Mouse (Mus musculus): ENCODE results near the gene Cd8b1. TPM values are rescaled to one million over a fixed set of nuclear protein-coding genes. Genes with fewer than 3 reads are reported as not detected.
"Not testable (repeated sequence)": the region's sequence is repeated elsewhere in the genome, so short reads cannot be mapped to it uniquely, and the experiment has no call there.

The Cd8b1 gene
- polyA plus RNA-seq, 1 experiment from 2014 or later = not detected

DNA sequence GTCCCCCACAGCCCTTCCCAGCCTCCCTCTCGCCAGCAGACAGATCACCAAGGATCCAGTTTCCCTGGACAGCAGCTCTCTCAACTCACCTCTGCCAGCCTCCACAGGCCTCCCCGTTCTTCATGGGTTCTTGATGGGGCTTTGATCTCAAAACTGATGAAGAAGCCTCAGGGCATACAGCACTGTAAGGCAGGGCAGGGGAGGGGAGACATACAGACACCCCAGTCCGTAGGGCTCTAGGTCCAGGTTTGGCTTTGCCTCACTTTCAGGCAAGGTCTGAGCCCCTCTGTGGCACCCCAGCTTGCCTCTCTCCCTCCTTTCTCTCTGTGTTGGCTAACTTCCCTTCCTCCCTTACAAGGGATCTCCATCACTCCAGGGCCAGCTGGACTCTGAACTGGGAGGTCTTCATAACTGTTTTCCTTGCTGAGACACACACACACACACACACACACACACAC is 733 bp upstream of the Cd8b1 start, which contains the start of gene Smyd1:
TSS of gene Smyd1 (minus strand) at position 408 of the 458 bp plus-strand sequence.
- no peaks in the 10 kb centered on the region for H3K27me3 ChIP-seq (replicated peaks; ENCODE audit: control insufficient read depth, insufficient read depth, low read length)
- ATAC-seq = no peak

DNA sequence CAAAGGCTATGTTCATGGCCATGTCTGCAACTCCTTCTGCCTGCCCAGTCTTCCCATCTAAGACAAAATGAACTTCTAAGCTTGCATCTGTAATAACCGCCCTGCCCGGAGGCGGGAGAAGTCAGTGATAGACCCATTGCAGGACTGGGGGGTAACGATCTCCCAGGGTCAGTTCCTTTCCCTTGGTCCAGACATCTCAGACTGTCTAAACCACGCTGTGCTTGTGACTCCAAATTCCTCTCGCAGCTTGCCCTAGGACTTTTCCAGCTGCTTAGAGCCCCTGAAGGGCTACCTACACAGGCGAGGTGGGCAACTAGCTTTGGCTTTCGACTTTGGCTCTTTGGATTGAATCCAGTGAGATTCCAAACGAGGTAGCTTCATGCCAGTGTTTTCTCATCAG is 2.2 kb downstream of the Cd8b1 start:
- no peaks in the 10 kb centered on the region for H3K36me3 ChIP-seq (ENCODE audit: control insufficient read depth, insufficient read depth, low read length)
- no peak overlapping the region for H3K27ac ChIP-seq (ENCODE audit: low read length)
- no peaks in the 10 kb centered on the region for H3K27me3 ChIP-seq (replicated peaks; ENCODE audit: control insufficient read depth, insufficient read depth, low read length)
- H3K9me3 ChIP-seq (ENCODE audit: control insufficient read depth, low read length) = no peaks in the 10 kb centered on the region
- H3K4me1 ChIP-seq (ENCODE audit: control insufficient read depth, insufficient read depth, low read length) = no peaks in the 10 kb centered on the region
- H3K9ac ChIP-seq (ENCODE audit: low read depth, low read length) = no peak overlapping the region
- no peak overlapping the region for H3K4me3 ChIP-seq (ENCODE audit: low read length)
- 89% methylated on average over 9 of the region's 9 CpGs for WGBS
- no peak for ATAC-seq
- H3K4me2 ChIP-seq (ENCODE audit: low read depth, low read length) = no peak overlapping the region

More for the DNA sequence above, 733 bp upstream of the Cd8b1 start, which contains the start of gene Smyd1:
- Histone ChIP-seq H3K36me3 (ENCODE audit: control insufficient read depth, insufficient read depth, low read length) (no peaks in the 10 kb centered on the region), H3K4me2 (ENCODE audit: low read depth, low read length) (no peak within 1 kb of the TSS), H3K4me3 (ENCODE audit: low read length) (no peak within 1 kb of the TSS), H3K9ac (ENCODE audit: low read depth, low read length) (no peak within 1 kb of the TSS), H3K9me3 (ENCODE audit: control insufficient read depth, low read length) (no peaks in the 10 kb centered on the region), H3K27ac (ENCODE audit: low read length) (no peak within 1 kb of the TSS), H3K4me1 (ENCODE audit: control insufficient read depth, insufficient read depth, low read length) (no peaks in the 10 kb centered on the region)
- 76% methylated on average over 3 of the region's 3 CpGs for WGBS

DNA sequence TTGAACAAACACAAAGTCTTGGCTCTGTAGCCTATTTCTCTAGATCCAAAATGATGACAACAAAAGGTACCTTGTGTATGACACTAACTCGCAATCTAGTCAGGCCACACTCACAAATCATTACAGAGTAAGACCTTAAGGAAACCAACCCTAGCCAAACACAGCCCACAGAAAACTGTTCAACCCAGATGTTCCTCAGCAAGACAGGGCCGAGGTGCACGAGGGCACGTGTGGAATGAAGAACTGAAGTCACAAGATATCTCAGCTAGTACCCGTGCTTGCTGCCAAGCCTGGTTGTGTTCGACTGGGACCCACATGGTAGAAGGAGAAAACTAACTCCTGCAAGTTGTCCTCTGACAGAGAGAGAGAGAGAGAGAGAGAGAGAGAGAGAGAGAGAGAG is 7.3 kb downstream of the Cd8b1 start:
- Histone ChIP-seq H3K4me1 (ENCODE audit: control insufficient read depth, insufficient read depth, low read length) (no peaks in the 10 kb centered on the region), H3K9ac (ENCODE audit: low read depth, low read length) (no peak overlapping the region), H3K36me3 (ENCODE audit: control insufficient read depth, insufficient read depth, low read length) (no peaks in the 10 kb centered on the region), H3K9me3 (ENCODE audit: control insufficient read depth, low read length) (no peaks in the 10 kb centered on the region), H3K27ac (ENCODE audit: low read length) (no peak overlapping the region), H3K4me2 (ENCODE audit: low read depth, low read length) (no peak overlapping the region), H3K27me3 (replicated peaks; ENCODE audit: control insufficient read depth, insufficient read depth, low read length) (no peaks in the 10 kb centered on the region), H3K4me3 (ENCODE audit: low read length) (no peak overlapping the region)
- ATAC-seq = no peak
- 85% methylated on average over 6 of the region's 6 CpGs for WGBS

DNA sequence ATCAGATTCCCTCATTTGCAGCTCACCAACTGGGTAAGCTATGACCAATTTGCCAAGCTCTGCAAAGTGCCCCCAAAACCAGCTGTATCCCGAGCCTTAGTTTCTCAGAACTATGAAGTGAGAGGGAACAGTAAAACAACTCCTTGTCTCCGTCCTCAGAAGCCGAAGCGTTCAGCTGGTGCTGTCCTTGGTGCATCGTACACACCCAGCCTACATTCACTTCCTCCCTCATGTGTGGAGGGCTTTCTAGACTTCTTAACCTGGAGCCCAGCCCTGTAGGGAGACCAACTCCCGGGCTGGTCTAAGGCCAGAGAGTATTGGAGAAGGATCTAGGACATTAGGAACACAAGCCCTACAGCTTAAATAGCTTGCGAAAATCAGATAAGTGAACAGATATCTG is 7.9 kb downstream of the Cd8b1 start:
- Histone ChIP-seq H3K4me3 (ENCODE audit: low read length) (no peak overlapping the region), H3K27ac (ENCODE audit: low read length) (no peak overlapping the region), H3K36me3 (ENCODE audit: control insufficient read depth, insufficient read depth, low read length) (no peaks in the 10 kb centered on the region), H3K9me3 (ENCODE audit: control insufficient read depth, low read length) (no peaks in the 10 kb centered on the region), H3K27me3 (replicated peaks; ENCODE audit: control insufficient read depth, insufficient read depth, low read length) (no peaks in the 10 kb centered on the region), H3K9ac (ENCODE audit: low read depth, low read length) (no peak overlapping the region), H3K4me1 (ENCODE audit: control insufficient read depth, insufficient read depth, low read length) (no peaks in the 10 kb centered on the region), H3K4me2 (ENCODE audit: low read depth, low read length) (no peak overlapping the region)
- no peak for ATAC-seq
- WGBS = 76% methylated on average over 7 of the region's 7 CpGs

DNA sequence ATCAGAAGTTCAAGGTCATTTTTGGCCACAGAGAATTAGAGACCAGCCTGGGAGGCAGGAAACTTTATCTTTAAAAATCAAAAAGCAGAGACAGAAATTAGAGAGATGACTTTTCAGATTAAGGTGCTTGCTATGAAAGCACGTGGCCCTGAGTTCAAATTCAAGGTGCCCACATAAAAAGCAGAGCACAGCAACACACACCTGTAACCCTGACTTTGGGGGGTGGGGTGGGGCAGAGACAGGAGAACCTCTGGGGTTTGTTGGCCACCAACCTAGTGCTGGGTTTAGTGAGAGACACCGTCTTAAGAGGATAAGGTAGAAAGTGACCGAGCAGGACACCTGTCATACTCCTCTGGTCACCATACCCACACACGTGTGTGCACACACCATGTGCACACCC is 8.9 kb downstream of the Cd8b1 start:
- not testable (repeated sequence) for H3K9ac ChIP-seq (ENCODE audit: low read depth, low read length); H3K36me3 ChIP-seq (ENCODE audit: control insufficient read depth, insufficient read depth, low read length); H3K4me1 ChIP-seq (ENCODE audit: control insufficient read depth, insufficient read depth, low read length); H3K9me3 ChIP-seq (ENCODE audit: control insufficient read depth, low read length); H3K27me3 ChIP-seq (replicated peaks; ENCODE audit: control insufficient read depth, insufficient read depth, low read length); H3K4me3 ChIP-seq (ENCODE audit: low read length); H3K4me2 ChIP-seq (ENCODE audit: low read depth, low read length); H3K27ac ChIP-seq (ENCODE audit: low read length); ATAC-seq
- WGBS = 83% methylated on average over 1 of the region's 4 CpGs

DNA sequence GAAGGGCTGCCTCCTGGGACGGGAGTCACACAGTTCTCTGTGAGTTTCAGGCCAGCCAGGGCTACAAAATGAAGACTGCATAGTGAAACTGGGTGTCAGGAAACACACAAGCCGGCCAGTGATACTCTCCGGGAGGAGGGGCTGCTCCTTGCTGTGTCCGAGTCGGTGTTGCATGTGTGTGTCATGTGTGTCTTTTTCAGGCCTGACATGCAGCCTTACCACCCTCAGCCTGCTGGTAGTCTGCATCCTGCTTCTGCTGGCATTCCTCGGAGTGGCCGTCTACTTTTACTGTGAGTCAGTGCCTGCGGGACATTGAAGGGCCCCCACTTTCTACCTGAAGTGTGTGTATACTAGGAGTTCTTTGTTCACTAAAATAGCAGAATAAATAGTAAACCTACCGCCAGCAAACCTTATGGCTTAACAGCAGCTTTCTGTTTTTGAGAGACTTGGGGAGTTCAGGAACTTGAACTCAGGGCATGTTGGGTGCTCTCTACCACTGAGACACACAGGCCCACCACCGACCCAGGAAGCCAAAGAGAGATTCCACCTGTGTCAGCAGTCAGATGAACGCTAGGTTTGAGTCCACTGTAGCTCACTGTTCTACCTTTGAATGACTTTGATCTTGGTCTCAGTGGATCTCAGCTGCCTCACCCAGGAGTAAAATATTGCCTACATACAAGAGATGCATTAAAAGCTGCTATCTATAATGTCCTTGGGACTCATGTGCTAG is 9.8 kb downstream of the Cd8b1 start:
- no peak for ATAC-seq
- Histone ChIP-seq H3K9me3 (ENCODE audit: control insufficient read depth, low read length) (no peaks in the 10 kb centered on the region), H3K4me3 (ENCODE audit: low read length) (no peak overlapping the region), H3K27ac (ENCODE audit: low read length) (no peak overlapping the region), H3K9ac (ENCODE audit: low read depth, low read length) (no peak overlapping the region), H3K4me1 (ENCODE audit: control insufficient read depth, insufficient read depth, low read length) (no peaks in the 10 kb centered on the region), H3K4me2 (ENCODE audit: low read depth, low read length) (no peak overlapping the region), H3K27me3 (replicated peaks; ENCODE audit: control insufficient read depth, insufficient read depth, low read length) (no peaks in the 10 kb centered on the region), H3K36me3 (ENCODE audit: control insufficient read depth, insufficient read depth, low read length) (no peaks in the 10 kb centered on the region)
- WGBS = 81% methylated on average over 11 of the region's 11 CpGs

DNA sequence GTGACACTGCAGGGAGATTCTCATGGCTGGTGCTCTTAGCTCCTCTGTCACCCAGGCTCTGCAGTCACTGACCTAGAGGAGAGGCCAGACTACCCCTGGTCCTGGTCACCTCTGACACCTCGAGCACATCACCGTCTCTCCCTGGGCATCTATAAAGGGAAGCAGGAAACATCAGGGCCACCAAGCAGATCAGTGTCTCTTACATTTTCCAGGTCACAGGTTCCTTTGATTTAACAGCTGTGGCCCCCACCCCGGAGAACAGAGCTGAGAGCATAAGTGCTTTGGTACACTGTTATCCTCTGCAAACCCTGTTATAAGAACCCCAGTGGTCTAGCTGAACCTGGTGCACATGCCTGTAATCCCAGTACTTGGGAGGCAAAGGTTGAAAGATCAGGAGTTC is 10.4 kb downstream of the Cd8b1 start:
- Histone ChIP-seq H3K4me2 (ENCODE audit: low read depth, low read length) (no peak overlapping the region), H3K4me1 (ENCODE audit: control insufficient read depth, insufficient read depth, low read length) (no peaks in the 10 kb centered on the region), H3K4me3 (ENCODE audit: low read length) (no peak overlapping the region), H3K9ac (ENCODE audit: low read depth, low read length) (no peak overlapping the region), H3K27ac (ENCODE audit: low read length) (no peak overlapping the region), H3K36me3 (ENCODE audit: control insufficient read depth, insufficient read depth, low read length) (no peaks in the 10 kb centered on the region), H3K27me3 (replicated peaks; ENCODE audit: control insufficient read depth, insufficient read depth, low read length) (no peaks in the 10 kb centered on the region), H3K9me3 (ENCODE audit: control insufficient read depth, low read length) (no peaks in the 10 kb centered on the region)
- ATAC-seq = no peak
- WGBS = 84% methylated on average over 3 of the region's 3 CpGs

DNA sequence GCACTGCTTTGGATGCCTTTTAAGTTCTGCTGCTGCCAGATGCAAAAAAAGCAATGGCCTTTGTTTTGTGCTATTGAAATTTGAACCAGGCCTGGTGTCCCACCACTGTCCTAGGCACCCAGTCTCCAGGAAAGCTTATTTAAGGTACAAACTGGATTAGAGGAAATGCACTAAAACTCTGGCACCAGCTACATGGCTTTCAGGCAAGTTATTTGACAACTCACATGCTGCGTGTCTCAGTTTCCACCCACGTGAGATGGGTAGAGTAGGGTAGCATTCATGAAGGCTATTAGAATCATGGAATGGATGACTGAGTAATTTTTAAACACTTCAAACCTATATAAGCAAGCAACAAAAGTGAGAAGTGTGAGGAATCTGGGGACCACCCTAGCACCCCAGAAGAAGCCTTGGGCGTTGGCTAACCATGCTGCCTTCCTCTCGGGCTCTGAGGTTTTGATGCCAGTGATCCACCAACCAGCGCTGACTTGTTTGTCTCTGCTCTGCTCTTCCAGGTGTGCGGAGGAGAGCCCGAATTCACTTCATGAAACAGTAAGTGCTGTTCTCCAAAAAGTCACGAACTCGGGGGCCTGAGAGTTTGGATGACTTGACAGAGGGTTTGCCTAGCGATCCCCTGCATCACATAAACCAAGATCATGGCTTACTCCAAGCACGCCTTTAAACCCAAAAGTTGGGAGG is 11.1 kb downstream of the Cd8b1 start:
- H3K4me2 ChIP-seq (ENCODE audit: low read depth, low read length) = no peak overlapping the region
- ATAC-seq = no peak
- WGBS = 91% methylated on average over 11 of the region's 11 CpGs
- H3K27me3 ChIP-seq (replicated peaks; ENCODE audit: control insufficient read depth, insufficient read depth, low read length) = no peaks in the 10 kb centered on the region
- H3K4me1 ChIP-seq (ENCODE audit: control insufficient read depth, insufficient read depth, low read length) = no peaks in the 10 kb centered on the region
- H3K27ac ChIP-seq (ENCODE audit: low read length) = no peak overlapping the region
- no peak overlapping the region for H3K4me3 ChIP-seq (ENCODE audit: low read length)
- no peak overlapping the region for H3K9ac ChIP-seq (ENCODE audit: low read depth, low read length)
- no peaks in the 10 kb centered on the region for H3K9me3 ChIP-seq (ENCODE audit: control insufficient read depth, low read length)
- H3K36me3 ChIP-seq (ENCODE audit: control insufficient read depth, insufficient read depth, low read length) = no peaks in the 10 kb centered on the region

DNA sequence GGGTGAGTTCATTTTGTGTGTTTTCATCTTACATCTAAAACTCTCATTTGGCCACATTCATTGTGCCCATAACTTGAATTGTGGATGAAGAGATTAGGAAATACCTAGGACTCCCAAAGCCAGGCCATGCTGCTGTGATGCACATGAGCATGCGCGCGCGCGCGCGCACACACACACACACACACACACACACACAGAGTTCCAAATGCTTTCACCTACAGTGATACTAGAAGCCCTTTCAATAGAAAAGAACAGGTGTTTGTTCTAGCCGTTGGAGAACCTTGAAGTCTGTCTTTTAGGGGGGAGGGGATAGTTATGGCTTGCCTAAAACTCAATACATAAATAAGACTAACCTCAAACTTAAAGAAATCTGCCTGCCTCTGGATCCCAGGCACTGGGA is 15.1 kb downstream of the Cd8b1 start:
- Histone ChIP-seq H3K9ac (ENCODE audit: low read depth, low read length) (no peak overlapping the region), H3K36me3 (ENCODE audit: control insufficient read depth, insufficient read depth, low read length) (no peaks in the 10 kb centered on the region), H3K4me3 (ENCODE audit: low read length) (no peak overlapping the region), H3K27me3 (replicated peaks; ENCODE audit: control insufficient read depth, insufficient read depth, low read length) (no peaks in the 10 kb centered on the region), H3K9me3 (ENCODE audit: control insufficient read depth, low read length) (no peaks in the 10 kb centered on the region), H3K4me2 (ENCODE audit: low read depth, low read length) (no peak overlapping the region), H3K4me1 (ENCODE audit: control insufficient read depth, insufficient read depth, low read length) (no peaks in the 10 kb centered on the region), H3K27ac (ENCODE audit: low read length) (no peak overlapping the region)
- WGBS = 94% methylated on average over 8 of the region's 8 CpGs
- no peak for ATAC-seq
